Mouse (Mus musculus): ENCODE results near the gene Olfr483.

Gene Olfr483

DNA sequence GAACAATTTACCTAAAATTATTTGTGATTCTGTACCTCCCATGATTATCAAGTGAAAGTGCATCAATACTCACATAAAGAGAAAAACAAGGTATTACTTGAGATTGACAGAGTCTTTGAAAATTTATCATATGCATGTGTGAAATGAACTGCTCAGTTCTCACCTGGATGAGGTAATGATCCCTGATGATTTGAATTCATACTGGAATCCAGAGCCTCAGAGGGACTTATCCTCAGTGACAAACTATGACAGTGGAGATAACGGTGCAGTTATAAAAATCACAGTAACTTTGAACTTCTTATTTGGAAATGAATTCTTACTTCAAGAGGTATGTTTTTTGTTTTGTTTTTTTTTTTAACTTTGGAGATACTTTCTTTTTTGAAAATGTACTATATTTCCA is at the start of gene Olfr483:
Gene Olfr483 (plus strand): TSS at position 301 of the 400 bp plus-strand sequence.
- no peaks in the 10 kb centered on the region for H3K4me1 ChIP-seq (replicated peaks; ENCODE audit: low read depth, low read length)
- no peaks in the 10 kb centered on the region for H3K9me3 ChIP-seq (ENCODE audit: low read length)
- H3K36me3 ChIP-seq (ENCODE audit: insufficient read depth, low read length), result no peaks in the 10 kb centered on the region
- H3K4me3 ChIP-seq (replicated peaks; ENCODE audit: low read length), result no peak within 1 kb of the TSS
- H3K27me3 ChIP-seq (ENCODE audit: insufficient read depth, low read length), result no peaks in the 10 kb centered on the region
- TF ChIP-seq POU5F1 (IDR thresholded peaks at IDR 0.05; ENCODE audit: borderline replicate concordance, low read length), result no peak
- TF ChIP-seq CTCF (conservative IDR thresholded peaks at IDR 0.05; ENCODE audit: low read length), result no peak
- TF ChIP-seq NANOG (IDR thresholded peaks at IDR 0.05; ENCODE audit: borderline replicate concordance, low read length), result no peak

DNA sequence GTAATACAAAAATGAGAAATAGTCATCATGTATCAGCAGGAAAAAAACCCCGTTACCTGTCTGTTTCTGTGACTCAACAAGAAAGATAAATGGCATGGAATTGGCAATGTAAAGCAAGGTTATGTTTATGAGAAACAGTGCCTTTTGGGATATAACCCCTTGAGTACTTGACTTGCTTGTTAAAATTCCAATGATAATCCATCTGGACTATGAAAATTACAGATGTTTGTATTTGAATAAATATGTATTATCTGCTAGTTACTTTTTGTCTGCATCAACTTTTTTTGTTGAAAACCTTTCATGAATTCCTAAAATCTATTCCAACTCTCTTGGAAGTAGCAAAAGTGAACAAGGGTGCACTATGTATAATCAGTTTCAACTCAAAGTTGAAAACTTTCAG is 33.4 kb upstream of the Olfr483 start, which contains the start of gene Olfr480:
Gene Olfr480 (minus strand): TSS at position 101 of the 400 bp plus-strand sequence.
- Histone ChIP-seq H3K36me3 (ENCODE audit: insufficient read depth, low read length) (no peaks in the 10 kb centered on the region), H3K4me3 (replicated peaks; ENCODE audit: low read length) (no peak within 1 kb of the TSS), H3K27me3 (ENCODE audit: insufficient read depth, low read length) (no peaks in the 10 kb centered on the region), H3K9me3 (ENCODE audit: low read length) (no peaks in the 10 kb centered on the region), H3K4me1 (replicated peaks; ENCODE audit: low read depth, low read length) (no peaks in the 10 kb centered on the region)
- TF ChIP-seq CTCF (conservative IDR thresholded peaks at IDR 0.05; ENCODE audit: low read length) (no peak), POU5F1 (IDR thresholded peaks at IDR 0.05; ENCODE audit: borderline replicate concordance, low read length) (no peak), NANOG (IDR thresholded peaks at IDR 0.05; ENCODE audit: borderline replicate concordance, low read length) (no peak)

- H3K4me1 ChIP-seq (replicated peaks; ENCODE audit: low read depth, low read length), result no peaks in the 10 kb centered on the region
- H3K36me3 ChIP-seq (ENCODE audit: insufficient read depth, low read length), result no peaks in the 10 kb centered on the region
- no peak within 1 kb of the TSS for H3K4me3 ChIP-seq (replicated peaks; ENCODE audit: low read length)
- H3K27me3 ChIP-seq (ENCODE audit: insufficient read depth, low read length), result no peaks in the 10 kb centered on the region
- TF ChIP-seq NANOG (IDR thresholded peaks at IDR 0.05; ENCODE audit: borderline replicate concordance, low read length), result no peak
- no peak for TF ChIP-seq POU5F1 (IDR thresholded peaks at IDR 0.05; ENCODE audit: borderline replicate concordance, low read length)
- TF ChIP-seq CTCF (conservative IDR thresholded peaks at IDR 0.05; ENCODE audit: low read length), result no peak
- no peaks in the 10 kb centered on the region for H3K9me3 ChIP-seq (ENCODE audit: low read length)
These were observed 21.1 kb upstream of the Olfr483 start, which contains the start of gene Olfr481 for GRCm38 (mm10) chr7:108079555-108079954. Olfr481 (plus strand) TSS chr7:108079855.

- no peak for TF ChIP-seq CTCF (conservative IDR thresholded peaks at IDR 0.05; ENCODE audit: low read length)
- TF ChIP-seq NANOG (IDR thresholded peaks at IDR 0.05; ENCODE audit: borderline replicate concordance, low read length), result no peak
- TF ChIP-seq POU5F1 (IDR thresholded peaks at IDR 0.05; ENCODE audit: borderline replicate concordance, low read length), result no peak
- Histone ChIP-seq H3K4me3 (replicated peaks; ENCODE audit: low read length) (no peak within 1 kb of the TSS), H3K36me3 (ENCODE audit: insufficient read depth, low read length) (no peaks in the 10 kb centered on the region), H3K4me1 (replicated peaks; ENCODE audit: low read depth, low read length) (no peaks in the 10 kb centered on the region), H3K27me3 (ENCODE audit: insufficient read depth, low read length) (no peaks in the 10 kb centered on the region), H3K9me3 (ENCODE audit: low read length) (no peaks in the 10 kb centered on the region)
These were observed 3.2 kb upstream of the Olfr483 start, which contains the start of gene Olfr482 for GRCm38 (mm10) chr7:108097486-108097885. Olfr482 (minus strand) TSS chr7:108097586.

DNA sequence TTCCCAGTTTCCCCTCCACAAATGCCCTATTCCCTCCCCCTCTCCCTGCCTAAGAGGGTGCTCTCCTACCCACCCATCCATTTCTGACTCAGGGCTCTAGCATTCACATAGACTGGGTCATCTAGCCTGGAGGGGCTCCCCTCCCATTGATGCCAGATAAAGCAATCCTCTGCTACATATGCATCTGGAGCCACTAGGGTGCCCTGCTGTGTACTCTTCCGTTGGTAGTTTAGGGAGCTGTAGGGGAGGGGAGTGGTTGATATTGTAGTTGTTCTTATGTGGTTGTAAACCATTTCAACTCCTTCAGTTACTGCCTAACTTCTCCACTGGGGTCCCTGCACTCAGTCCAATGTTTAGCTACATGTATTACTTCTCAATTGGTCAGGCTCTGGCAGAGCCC is 20.0 kb downstream of the Olfr483 start:
- Histone ChIP-seq H3K27me3 (ENCODE audit: insufficient read depth, low read length) (no peaks in the 10 kb centered on the region), H3K36me3 (ENCODE audit: insufficient read depth, low read length) (no peaks in the 10 kb centered on the region), H3K4me1 (replicated peaks; ENCODE audit: low read depth, low read length) (peaks cover 38% of the 10 kb centered on the region), H3K4me3 (replicated peaks; ENCODE audit: low read length) (no peak overlapping the region), H3K9me3 (ENCODE audit: low read length) (0 out of 2 replicates have a peak, but pooled peaks cover 6% of the 10 kb centered on the region)
- peak; percentile 30; the same call in 1 of the 2 replicates for TF ChIP-seq NANOG (IDR thresholded peaks at IDR 0.05; ENCODE audit: borderline replicate concordance, low read length)
- no peak for TF ChIP-seq POU5F1 (IDR thresholded peaks at IDR 0.05; ENCODE audit: borderline replicate concordance, low read length)

DNA sequence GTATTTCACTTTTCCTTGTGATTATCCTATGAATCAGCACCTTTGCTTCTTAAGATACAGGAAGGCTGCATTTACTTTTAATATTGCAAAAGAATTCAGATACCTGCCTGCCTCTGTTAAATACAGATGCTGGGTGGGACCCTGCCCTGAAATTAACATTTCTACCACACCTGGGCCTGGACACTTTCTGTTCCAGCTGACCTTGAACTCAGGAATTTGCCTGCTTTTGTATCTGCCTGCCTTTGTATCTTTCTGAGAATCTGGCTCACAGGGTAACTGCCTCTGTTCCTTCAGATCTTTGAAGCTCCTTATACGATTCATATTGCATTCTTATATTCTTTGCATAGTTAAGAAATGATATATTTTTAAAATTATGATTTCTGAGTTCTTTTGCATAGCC is 20.8 kb downstream of the Olfr483 start:
- peaks cover 38% of the 10 kb centered on the region for H3K4me1 ChIP-seq (replicated peaks; ENCODE audit: low read depth, low read length)
- H3K9me3 ChIP-seq (ENCODE audit: low read length), result 0 out of 2 replicates have a peak, but pooled peaks cover 6% of the 10 kb centered on the region
- H3K4me3 ChIP-seq (replicated peaks; ENCODE audit: low read length), result no peak overlapping the region
- no peaks in the 10 kb centered on the region for H3K27me3 ChIP-seq (ENCODE audit: insufficient read depth, low read length)
- no peak for TF ChIP-seq CTCF (conservative IDR thresholded peaks at IDR 0.05; ENCODE audit: low read length)
- TF ChIP-seq NANOG (IDR thresholded peaks at IDR 0.05; ENCODE audit: borderline replicate concordance, low read length), result no peak
- TF ChIP-seq POU5F1 (IDR thresholded peaks at IDR 0.05; ENCODE audit: borderline replicate concordance, low read length), result no peak
- H3K36me3 ChIP-seq (ENCODE audit: insufficient read depth, low read length), result no peaks in the 10 kb centered on the region

GRCm38 (mm10) chr7:108127349-108127748 is 26.7 kb downstream of the Olfr483 start, which contains the start of gene Olfr484:
Olfr484 (minus strand) TSS chr7:108127449.
- Histone ChIP-seq H3K36me3 (ENCODE audit: insufficient read depth, low read length) (no peaks in the 10 kb centered on the region), H3K9me3 (ENCODE audit: low read length) (no peaks in the 10 kb centered on the region), H3K4me1 (replicated peaks; ENCODE audit: low read depth, low read length) (0 out of 2 replicates have a peak, but pooled peaks cover under 1% of the 10 kb centered on the region), H3K4me3 (replicated peaks; ENCODE audit: low read length) (no peak within 1 kb of the TSS), H3K27me3 (ENCODE audit: insufficient read depth, low read length) (no peaks in the 10 kb centered on the region)
- TF ChIP-seq CTCF (conservative IDR thresholded peaks at IDR 0.05; ENCODE audit: low read length) (no peak), POU5F1 (IDR thresholded peaks at IDR 0.05; ENCODE audit: borderline replicate concordance, low read length) (no peak), NANOG (IDR thresholded peaks at IDR 0.05; ENCODE audit: borderline replicate concordance, low read length) (no peak)

All from E14TG2a.4 (cell line).